Mouse (Mus musculus) yolk sac, embryonic 10.5 days (tissue): Measurements from ENCODE around the gene 4932414N04Rik.
"Not testable (repeated sequence)": the region's sequence is repeated elsewhere in the genome, so short reads cannot be mapped to it uniquely, and the experiment has no call there.

Experiments used
- DNase-seq: peaks from one replicate; pipeline ENCODE4 v3.0.0-alpha.2; 2017; ENCODE audit warnings: low spot score

The 4932414N04Rik gene

GRCm38 (mm10) chr2:68656186-68656585 is at the start of gene 4932414N04Rik:
Gene 4932414N04Rik, plus strand, starts transcription at chr2:68656486.
- not testable (repeated sequence) for DNase-seq

DNA sequence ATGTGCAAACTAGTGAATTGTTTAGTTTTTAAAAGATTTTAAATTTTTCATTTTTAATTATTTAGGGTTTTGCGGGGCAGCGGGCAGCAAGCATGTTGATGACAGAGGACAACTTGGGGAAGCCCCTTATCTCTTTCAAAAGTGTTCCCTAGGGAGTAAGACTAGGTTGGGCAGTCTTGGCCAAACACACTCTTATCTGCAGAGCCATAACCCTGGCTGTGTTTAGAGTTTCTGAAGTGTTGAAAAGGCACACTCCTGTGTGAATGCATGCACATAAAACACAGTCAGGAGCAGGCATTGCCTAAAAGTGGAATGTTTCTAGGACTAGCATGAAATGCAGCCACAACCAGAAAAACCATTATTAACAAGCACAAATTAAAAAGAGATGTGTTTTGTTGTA is 75.9 kb downstream of the 4932414N04Rik start:
- no peak for DNase-seq

GRCm38 (mm10) chr2:68739772-68740739 is 83.8 kb downstream of the 4932414N04Rik start:
- DNase-seq = no peak

- DNase-seq = no peak
Observed at GRCm38 (mm10) chr2:68744599-68744998, 88.3 kb downstream of the 4932414N04Rik start.

GRCm38 (mm10) chr2:68756179-68756578 is 99.9 kb downstream of the 4932414N04Rik start:
- no peak for DNase-seq

- DNase-seq = no peak
Observed at GRCm38 (mm10) chr2:68756793-68757192, 100.5 kb downstream of the 4932414N04Rik start.

GRCm38 (mm10) chr2:68765371-68765770 is 109.1 kb downstream of the 4932414N04Rik start:
- DNase-seq = no peak

- DNase-seq = no peak
Observed at GRCm38 (mm10) chr2:68767186-68767890, 111.1 kb downstream of the 4932414N04Rik start.

GRCm38 (mm10) chr2:68782268-68783132 is 126.2 kb downstream of the 4932414N04Rik start:
- no peak for DNase-seq

- not testable (repeated sequence) for DNase-seq
Observed at GRCm38 (mm10) chr2:68783664-68784063, 127.4 kb downstream of the 4932414N04Rik start.

DNA sequence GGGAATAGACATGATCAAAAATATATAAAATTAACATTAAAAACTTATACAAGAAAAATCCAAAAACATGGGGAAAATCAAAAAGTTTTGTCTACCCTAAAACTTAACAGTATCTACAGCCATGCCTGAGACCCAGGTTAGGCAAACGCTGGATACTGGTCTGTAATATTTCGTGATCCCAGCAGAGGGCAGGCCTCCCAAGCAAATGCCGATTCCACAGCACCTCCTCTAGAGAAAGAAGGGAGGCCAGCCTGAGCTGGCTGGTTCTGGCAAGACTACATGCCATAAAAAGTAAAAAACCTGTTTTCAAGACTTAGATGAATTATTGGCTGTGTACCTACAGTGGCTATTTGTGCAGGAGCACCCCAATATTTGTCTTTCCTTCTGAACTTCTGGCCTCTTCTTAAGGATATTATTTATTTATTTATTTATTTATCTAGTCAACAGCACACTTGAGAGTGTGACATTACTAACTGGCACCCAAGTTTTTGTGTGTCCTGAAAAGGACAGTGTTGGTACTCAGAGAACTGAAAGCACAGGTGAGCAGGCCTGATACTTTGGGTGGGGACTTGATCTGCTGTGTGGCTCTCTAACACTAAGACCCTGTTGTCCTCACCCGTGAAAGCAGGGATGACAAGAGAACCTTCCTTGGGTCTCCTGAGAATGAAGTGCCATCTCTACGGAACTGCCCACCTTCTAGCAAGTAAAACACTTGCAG is 128.6 kb downstream of the 4932414N04Rik start:
- DNase-seq = peak; percentile 65

DNA sequence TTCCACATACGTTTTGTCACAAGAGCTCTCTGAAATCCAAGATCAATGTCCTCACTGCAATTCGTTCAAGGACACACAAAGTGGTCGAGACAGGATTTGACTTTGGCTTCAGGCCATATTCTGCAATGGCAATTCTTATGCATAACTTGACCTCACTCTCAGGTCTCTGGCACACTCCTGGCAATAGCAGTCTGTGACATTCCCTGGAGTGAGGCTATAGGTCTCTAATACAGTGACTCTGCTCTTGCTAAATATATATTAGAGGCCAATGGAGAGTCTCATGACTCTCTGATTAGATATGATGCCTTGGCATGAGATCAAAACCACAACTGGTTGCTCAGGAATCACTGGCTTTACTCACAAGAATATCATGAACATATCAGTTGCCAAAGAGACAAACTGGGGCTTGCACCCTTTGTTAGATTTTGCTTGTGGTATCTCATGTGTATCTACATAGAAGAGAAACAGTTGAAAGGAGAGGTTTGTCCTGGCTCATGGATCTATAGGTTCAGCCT is 130.9 kb downstream of the 4932414N04Rik start:
- no peak for DNase-seq

GRCm38 (mm10) chr2:68792296-68792695 is 136.0 kb downstream of the 4932414N04Rik start:
- DNase-seq = no peak

GRCm38 (mm10) chr2:68793472-68793871 is 137.2 kb downstream of the 4932414N04Rik start:
- no peak for DNase-seq

GRCm38 (mm10) chr2:68794181-68794580 is 137.9 kb downstream of the 4932414N04Rik start:
- no peak for DNase-seq

- no peak for DNase-seq
Observed at GRCm38 (mm10) chr2:68794616-68795015, 138.3 kb downstream of the 4932414N04Rik start.

- no peak for DNase-seq
Observed at GRCm38 (mm10) chr2:68796011-68796775, 139.9 kb downstream of the 4932414N04Rik start.

DNA sequence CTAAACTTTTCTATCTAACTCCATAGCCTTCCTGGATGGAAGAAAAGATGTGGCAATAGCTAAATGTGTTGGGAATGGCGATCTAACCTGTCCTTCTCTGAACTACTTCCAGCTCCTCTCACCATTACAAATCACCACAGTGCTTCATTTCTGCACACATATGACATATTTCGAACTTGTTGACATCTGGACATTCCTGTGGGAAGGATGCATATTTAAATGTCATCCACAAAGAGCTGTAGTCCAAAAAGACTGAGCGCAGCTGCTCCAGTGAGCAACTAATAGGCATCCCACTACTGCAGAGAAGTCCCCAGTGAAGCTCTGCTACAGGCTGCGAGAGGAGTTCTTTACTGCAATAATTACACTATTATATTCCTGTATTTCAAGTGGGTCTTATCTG is 140.8 kb downstream of the 4932414N04Rik start:
- DNase-seq = no peak
